Mouse (Mus musculus): ENCODE measurements around the gene Gnb3. TPM values are rescaled to one million over a fixed set of nuclear protein-coding genes. Genes with fewer than 3 reads are reported as not detected.

The Gnb3 gene
- 0.32 and 0.42 TPM in 2 replicates for polyA plus RNA-seq (2016; fragmentation: Nextera tagmentation; extraction: Ambion mirVana)

DNA sequence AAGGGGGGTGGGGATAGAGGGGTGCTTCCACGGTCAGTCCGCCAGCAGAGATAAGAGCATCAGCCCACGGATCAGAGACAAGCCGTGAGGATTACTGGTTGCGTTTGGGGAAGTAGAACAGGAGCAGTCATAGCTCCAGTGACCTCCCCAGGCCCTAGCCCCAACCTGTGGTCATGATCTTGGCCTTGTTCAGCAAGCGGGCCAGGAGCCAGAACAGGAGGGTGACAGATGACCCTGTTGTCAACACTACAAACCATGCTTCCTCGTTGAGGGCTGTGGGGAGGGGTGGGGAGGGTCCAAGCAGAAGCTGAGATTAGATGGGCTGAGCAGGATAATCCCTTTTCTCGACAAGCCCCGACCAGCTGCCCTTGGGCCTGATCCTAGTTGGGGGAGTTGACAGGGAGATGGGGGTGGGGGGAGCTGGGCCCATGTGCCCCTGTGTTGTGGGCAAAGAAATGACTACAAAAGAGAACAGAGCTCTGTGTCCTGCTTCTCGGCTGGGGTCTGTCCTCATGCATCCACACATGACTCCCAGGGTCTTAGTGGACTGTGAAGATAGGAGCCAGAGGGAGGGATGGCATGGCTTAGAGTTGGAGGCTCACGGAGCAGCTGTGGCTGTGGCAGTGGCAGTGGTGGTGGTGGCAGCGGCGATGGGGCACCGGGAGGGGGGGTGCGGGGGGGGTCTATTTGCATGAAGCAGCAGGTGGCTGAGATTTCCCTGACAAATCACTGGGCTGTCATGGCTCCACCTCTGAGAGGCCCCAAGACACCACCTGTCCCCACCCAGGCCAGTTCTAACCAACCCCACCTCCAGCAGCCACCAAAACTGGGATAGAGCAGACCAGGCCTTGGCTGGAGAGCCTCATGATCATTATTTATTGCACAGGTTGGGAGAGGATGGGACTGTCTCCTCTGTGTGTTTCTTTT, at the start of gene Gnb3:
Gnb3 (minus strand) TSS at position 35 of the 927 bp plus-strand sequence.
- H3K4me3 ChIP-seq: peak within 1 kb of the TSS; percentile 16; the same call in 1 of the 2 replicates
- H3K4me1 ChIP-seq: peaks cover 33% of the 10 kb centered on the region
- H3K27me3 ChIP-seq (ENCODE audit: poor library complexity, severe bottlenecking): peaks cover 14% of the 10 kb centered on the region; the same call in 1 of the 2 replicates
- no peak for DNase-seq (ENCODE audit: extremely low spot score, low spot score)
- H3K27ac ChIP-seq: peak within 1 kb of the TSS; percentile 45
- WGBS: 27% methylated on average over 15 of the region's 15 CpGs
- H3K36me3 ChIP-seq (replicated peaks): peaks cover 24% of the 10 kb centered on the region
- no peaks in the 10 kb centered on the region for H3K9me3 ChIP-seq

DNA sequence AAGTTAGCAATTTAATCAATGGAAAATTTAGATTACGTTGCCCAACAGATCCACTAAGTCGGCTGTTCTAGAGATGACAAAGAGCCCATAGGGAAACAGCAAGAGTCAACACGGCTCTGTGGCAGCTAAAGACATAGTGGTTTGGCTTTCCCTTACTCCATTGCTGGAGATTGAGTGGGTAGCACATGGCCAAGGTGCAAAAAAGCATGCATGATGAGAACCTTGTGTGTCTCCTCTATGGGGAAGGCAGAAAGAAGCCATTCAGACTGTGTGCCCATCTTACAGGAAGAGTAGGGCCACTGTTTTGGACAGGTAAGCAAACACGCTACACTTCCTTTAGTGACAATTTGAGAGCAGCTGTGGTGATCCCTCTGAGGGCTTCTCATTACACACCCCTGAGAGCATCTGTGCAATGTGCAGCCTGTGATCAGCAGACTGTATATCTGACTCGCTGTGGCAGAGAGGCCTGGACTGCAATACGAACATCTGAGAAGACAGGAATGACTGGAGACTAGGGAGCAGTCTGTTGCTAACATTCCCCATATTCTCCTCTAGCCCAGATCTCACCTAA, 48.6 kb upstream of the Gnb3 start:
- Histone ChIP-seq H3K27ac (no peak overlapping the region), H3K27me3 (ENCODE audit: poor library complexity, severe bottlenecking) (no peaks in the 10 kb centered on the region), H3K36me3 (replicated peaks) (no peaks in the 10 kb centered on the region), H3K4me3 (no peak overlapping the region), H3K4me1 (no peaks in the 10 kb centered on the region), H3K9me3 (no peaks in the 10 kb centered on the region)
- DNase-seq (ENCODE audit: extremely low spot score, low spot score): no peak
- WGBS: 94% methylated on average over 6 of the region's 6 CpGs

- Histone ChIP-seq H3K9me3 (no peaks in the 10 kb centered on the region), H3K4me3 (no peak within 1 kb of the TSS), H3K27ac (no peak within 1 kb of the TSS), H3K36me3 (replicated peaks) (no peaks in the 10 kb centered on the region), H3K4me1 (no peaks in the 10 kb centered on the region), H3K27me3 (ENCODE audit: poor library complexity, severe bottlenecking) (no peaks in the 10 kb centered on the region)
- 92% methylated on average over 9 of the region's 9 CpGs for WGBS
- DNase-seq (ENCODE audit: extremely low spot score, low spot score): no peak
These were observed 47.9 kb upstream of the Gnb3 start, which contains the start of gene Cd4 for GRCm38 (mm10) chr6:124887986-124888385. Cd4 (minus strand) TSS chr6:124888221.

- Histone ChIP-seq H3K4me1 (no peaks in the 10 kb centered on the region), H3K9me3 (no peaks in the 10 kb centered on the region), H3K27me3 (ENCODE audit: poor library complexity, severe bottlenecking) (no peaks in the 10 kb centered on the region), H3K4me3 (no peak overlapping the region), H3K27ac (no peak overlapping the region), H3K36me3 (replicated peaks) (no peaks in the 10 kb centered on the region)
- WGBS: 96% methylated on average over 8 of the region's 8 CpGs
- DNase-seq (ENCODE audit: extremely low spot score, low spot score): no peak
These were observed 45.9 kb upstream of the Gnb3 start for GRCm38 (mm10) chr6:124885956-124886381.

- Histone ChIP-seq H3K4me3 (no peak overlapping the region), H3K36me3 (replicated peaks) (no peaks in the 10 kb centered on the region), H3K27me3 (ENCODE audit: poor library complexity, severe bottlenecking) (no peaks in the 10 kb centered on the region), H3K4me1 (no peaks in the 10 kb centered on the region), H3K9me3 (no peaks in the 10 kb centered on the region), H3K27ac (no peak overlapping the region)
- no peak for DNase-seq (ENCODE audit: extremely low spot score, low spot score)
- WGBS: 86% methylated on average over 10 of the region's 10 CpGs
These were observed 44.8 kb upstream of the Gnb3 start for GRCm38 (mm10) chr6:124884714-124885500.

- no peak for DNase-seq (ENCODE audit: extremely low spot score, low spot score)
- Histone ChIP-seq H3K4me1 (no peaks in the 10 kb centered on the region), H3K27ac (no peak overlapping the region), H3K36me3 (replicated peaks) (no peaks in the 10 kb centered on the region), H3K4me3 (no peak overlapping the region), H3K9me3 (no peaks in the 10 kb centered on the region), H3K27me3 (ENCODE audit: poor library complexity, severe bottlenecking) (no peaks in the 10 kb centered on the region)
- WGBS: 74% methylated on average over 10 of the region's 10 CpGs
These were observed 43.3 kb upstream of the Gnb3 start for GRCm38 (mm10) chr6:124883351-124883750.

- Histone ChIP-seq H3K9me3 (no peaks in the 10 kb centered on the region), H3K27me3 (ENCODE audit: poor library complexity, severe bottlenecking) (no peaks in the 10 kb centered on the region), H3K27ac (no peak overlapping the region), H3K36me3 (replicated peaks) (no peaks in the 10 kb centered on the region), H3K4me1 (no peaks in the 10 kb centered on the region), H3K4me3 (no peak overlapping the region)
- WGBS: 97% methylated on average over 9 of the region's 9 CpGs
- no peak for DNase-seq (ENCODE audit: extremely low spot score, low spot score)
These were observed 41.7 kb upstream of the Gnb3 start for GRCm38 (mm10) chr6:124881821-124882220.

GRCm38 (mm10) chr6:124879390-124879789, 39.3 kb upstream of the Gnb3 start:
- 63% methylated on average over 6 of the region's 6 CpGs for WGBS
- H3K27me3 ChIP-seq (ENCODE audit: poor library complexity, severe bottlenecking): no peaks in the 10 kb centered on the region
- no peaks in the 10 kb centered on the region for H3K36me3 ChIP-seq (replicated peaks)
- H3K27ac ChIP-seq: no peak overlapping the region
- H3K9me3 ChIP-seq: no peaks in the 10 kb centered on the region
- no peak for DNase-seq (ENCODE audit: extremely low spot score, low spot score)
- H3K4me1 ChIP-seq: 0 out of 2 replicates have a peak, but pooled peaks cover 1% of the 10 kb centered on the region
- H3K4me3 ChIP-seq: no peak overlapping the region

DNA sequence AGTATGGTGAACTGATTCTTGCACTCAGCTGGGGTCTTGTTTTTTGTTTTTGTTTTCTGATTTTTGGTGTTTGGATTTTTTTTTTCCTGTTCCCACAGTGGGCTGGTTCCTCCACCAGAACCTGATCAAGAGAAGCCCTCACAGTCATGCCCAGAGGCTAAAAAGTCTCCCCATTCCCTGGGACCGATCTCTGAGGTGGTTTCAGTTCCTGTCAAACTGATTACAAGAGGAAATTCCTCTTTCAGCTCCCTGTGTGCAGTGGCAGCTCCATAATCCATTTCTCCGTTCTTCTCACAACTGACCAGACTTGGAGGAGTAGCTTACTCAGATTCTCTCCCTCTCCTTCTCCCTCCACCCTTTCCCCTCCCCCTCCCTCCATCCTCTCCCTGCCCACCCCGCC, 34.3 kb upstream of the Gnb3 start:
- 0 out of 2 replicates have a peak, but pooled peaks cover 2% of the 10 kb centered on the region for H3K4me1 ChIP-seq
- H3K9me3 ChIP-seq: no peaks in the 10 kb centered on the region
- no peak for DNase-seq (ENCODE audit: extremely low spot score, low spot score)
- H3K27me3 ChIP-seq (ENCODE audit: poor library complexity, severe bottlenecking): no peaks in the 10 kb centered on the region
- H3K27ac ChIP-seq: no peak overlapping the region
- no peaks in the 10 kb centered on the region for H3K36me3 ChIP-seq (replicated peaks)
- WGBS: 55% methylated on average over 2 of the region's 3 CpGs
- H3K4me3 ChIP-seq: no peak overlapping the region

DNA sequence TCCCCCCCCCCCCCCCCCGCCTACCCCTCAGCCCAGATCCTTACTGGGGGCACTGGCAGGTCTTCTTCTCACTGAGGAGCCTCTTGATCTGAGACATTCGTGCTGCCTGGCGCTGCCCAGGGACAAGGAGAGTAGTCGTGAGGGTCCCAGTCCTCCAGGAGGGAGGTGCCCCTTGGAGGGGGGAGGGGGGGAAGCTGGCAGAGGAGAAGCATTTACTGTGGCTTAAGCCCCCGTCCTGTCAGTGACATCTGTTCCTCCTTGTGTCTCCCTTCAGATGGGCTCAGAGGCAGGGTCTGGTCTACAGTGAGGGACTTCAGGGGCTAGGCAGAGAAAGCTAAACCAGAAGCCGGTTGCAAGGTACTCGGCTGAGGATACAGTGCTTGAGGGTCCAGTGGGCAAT, 26.5 kb upstream of the Gnb3 start:
- H3K27ac ChIP-seq: peak overlapping the region; percentile 40; the same call in 1 of the 2 replicates
- DNase-seq (ENCODE audit: extremely low spot score, low spot score): no peak
- H3K27me3 ChIP-seq (ENCODE audit: poor library complexity, severe bottlenecking): peaks cover 49% of the 10 kb centered on the region
- H3K4me1 ChIP-seq: peaks cover 51% of the 10 kb centered on the region
- WGBS: 62% methylated on average over 6 of the region's 7 CpGs
- no peak overlapping the region for H3K4me3 ChIP-seq
- no peaks in the 10 kb centered on the region for H3K36me3 ChIP-seq (replicated peaks)
- no peaks in the 10 kb centered on the region for H3K9me3 ChIP-seq

GRCm38 (mm10) chr6:124865766-124866362, 25.8 kb upstream of the Gnb3 start:
- Histone ChIP-seq H3K27me3 (ENCODE audit: poor library complexity, severe bottlenecking) (peaks cover 56% of the 10 kb centered on the region), H3K36me3 (replicated peaks) (peaks cover 5% of the 10 kb centered on the region), H3K4me3 (no peak overlapping the region), H3K9me3 (no peaks in the 10 kb centered on the region), H3K4me1 (peaks cover 58% of the 10 kb centered on the region), H3K27ac (peak overlapping the region; percentile 40; the same call in 1 of the 2 replicates)
- DNase-seq (ENCODE audit: extremely low spot score, low spot score): no peak
- 68% methylated on average over 18 of the region's 18 CpGs for WGBS

- peak within 1 kb of the TSS; percentile 69 for H3K4me3 ChIP-seq
- no peaks in the 10 kb centered on the region for H3K9me3 ChIP-seq
- H3K36me3 ChIP-seq (replicated peaks): peaks cover 9% of the 10 kb centered on the region
- peak within 1 kb of the TSS; percentile 92 for H3K27ac ChIP-seq
- peaks cover 77% of the 10 kb centered on the region for H3K4me1 ChIP-seq
- H3K27me3 ChIP-seq (ENCODE audit: poor library complexity, severe bottlenecking): peaks cover 77% of the 10 kb centered on the region
- peak; percentile 70 for DNase-seq (ENCODE audit: extremely low spot score, low spot score)
- under 1% methylated on average over 43 of the region's 43 CpGs for WGBS
These were observed 23.7 kb upstream of the Gnb3 start, which contains the start of gene Gpr162 for GRCm38 (mm10) chr6:124863658-124864298. Gpr162 (minus strand) TSS chr6:124863983.

Data from forebrain, embryonic 10.5 days (tissue).